Mouse (Mus musculus) limb, embryonic 15.5 days (tissue): ENCODE measurements around the gene Suclg1. TPM values are rescaled to one million over a fixed set of nuclear protein-coding genes. Genes with fewer than 3 reads are reported as not detected.

Experiments
- ATAC-seq: fragments of 200-750 bp; cut with Nextera tagmentation; 2 replicates; pipeline ENCODE4 v1.8.0; 2017; ENCODE audit warnings: low read depth, moderate TSS enrichment; ENCODE audit not compliant: insufficient number of reproducible peaks, low FRiP score, low TSS enrichment
- H3K27ac ChIP-seq: fragments of 300-500 bp; sonication (generic); 2 replicates; pipeline ENCODE4 v1.5.1; 2015; ENCODE audit warnings: moderate library complexity, mild to moderate bottlenecking, inconsistent platforms
- H3K27me3 ChIP-seq: fragments of 300-500 bp; sonication (generic); 2 replicates; pipeline ENCODE4 v1.6.1; 2015; ENCODE audit warnings: inconsistent platforms
- H3K36me3 ChIP-seq: fragments of 300-500 bp; sonication (generic); 2 replicates; pipeline ENCODE4 v1.6.1; 2015; ENCODE audit warnings: inconsistent platforms
- H3K4me1 ChIP-seq: fragments of 300-500 bp; sonication (generic); 2 replicates; pipeline ENCODE4 v1.6.1; 2015; ENCODE audit warnings: inconsistent platforms
- H3K4me2 ChIP-seq: fragments of 300-500 bp; sonication (generic); 2 replicates; pipeline ENCODE4 v1.6.1; 2015; ENCODE audit warnings: mild to moderate bottlenecking, inconsistent platforms
- H3K4me3 ChIP-seq: fragments of 300-500 bp; sonication (generic); 2 replicates; pipeline ENCODE4 v1.5.1; 2015; ENCODE audit warnings: mild to moderate bottlenecking, inconsistent platforms
- H3K9ac ChIP-seq: fragments of 300-500 bp; sonication (generic); 2 replicates; pipeline ENCODE4 v1.6.1; 2015; ENCODE audit warnings: inconsistent platforms
- H3K9me3 ChIP-seq: fragments of 300-500 bp; sonication (generic); 2 replicates; pipeline ENCODE4 v1.6.1; 2016; ENCODE audit warnings: inconsistent platforms
- WGBS: fragments of 180-500 bp; shearing (Covaris S2); methylation state at CpG from one replicate; pipeline ENCODE4 v1.1.7; 2015; 5-methylcytosine and 5-hydroxymethylcytosine counted together
- polyA plus RNA-seq: library from polyadenylated mRNA; unstranded; fragments of >200 nt; fragmentation: Nextera tagmentation; extraction: Ambion mirVana; gene quantifications from 2 replicates; pipeline ENCODE4 v1.2.1, GENCODE M21; 2015

The Suclg1 gene
- 145 and 155 TPM in 2 replicates for polyA plus RNA-seq

GRCm38 (mm10) chr6:73248237-73249048, at the start of gene Suclg1:
Gene Suclg1 (plus strand): TSS chr6:73248382.
- peak; percentile 88 for ATAC-seq
- peak within 1 kb of the TSS; percentile 76 for H3K4me2 ChIP-seq
- H3K4me3 ChIP-seq: peak within 1 kb of the TSS; percentile 96
- no peaks in the 10 kb centered on the region for H3K9me3 ChIP-seq
- WGBS: under 1% methylated on average over 56 of the region's 58 CpGs
- peak within 1 kb of the TSS; percentile 95 for H3K9ac ChIP-seq
- H3K27ac ChIP-seq: peak within 1 kb of the TSS; percentile 77
- no peaks in the 10 kb centered on the region for H3K27me3 ChIP-seq
- H3K4me1 ChIP-seq: peaks cover 7% of the 10 kb centered on the region
- 0 out of 2 replicates have a peak, but pooled peaks cover 3% of the 10 kb centered on the region for H3K36me3 ChIP-seq

GRCm38 (mm10) chr6:73203724-73204123, 44.5 kb upstream of the Suclg1 start:
- no peak overlapping the region for H3K4me2 ChIP-seq
- no peak for ATAC-seq
- H3K27me3 ChIP-seq: no peaks in the 10 kb centered on the region
- H3K4me1 ChIP-seq: 0 out of 2 replicates have a peak, but pooled peaks cover 4% of the 10 kb centered on the region
- H3K9me3 ChIP-seq: no peaks in the 10 kb centered on the region
- H3K36me3 ChIP-seq: no peaks in the 10 kb centered on the region
- WGBS: 75% methylated on average over 2 of the region's 2 CpGs
- H3K27ac ChIP-seq: no peak overlapping the region
- H3K9ac ChIP-seq: no peak overlapping the region
- no peak overlapping the region for H3K4me3 ChIP-seq

GRCm38 (mm10) chr6:73204937-73205336, 43.2 kb upstream of the Suclg1 start:
- no peak for ATAC-seq
- no peaks in the 10 kb centered on the region for H3K27me3 ChIP-seq
- 0 out of 2 replicates have a peak, but pooled peaks cover 4% of the 10 kb centered on the region for H3K4me1 ChIP-seq
- 81% methylated on average over 4 of the region's 4 CpGs for WGBS
- no peak overlapping the region for H3K27ac ChIP-seq
- no peak overlapping the region for H3K9ac ChIP-seq
- no peaks in the 10 kb centered on the region for H3K9me3 ChIP-seq
- H3K36me3 ChIP-seq: no peaks in the 10 kb centered on the region
- H3K4me3 ChIP-seq: no peak overlapping the region
- no peak overlapping the region for H3K4me2 ChIP-seq

GRCm38 (mm10) chr6:73209598-73209997, 38.6 kb upstream of the Suclg1 start:
- H3K9me3 ChIP-seq: no peaks in the 10 kb centered on the region
- H3K36me3 ChIP-seq: no peaks in the 10 kb centered on the region
- H3K4me2 ChIP-seq: no peak overlapping the region
- no peak overlapping the region for H3K27ac ChIP-seq
- H3K4me1 ChIP-seq: no peaks in the 10 kb centered on the region
- no peak overlapping the region for H3K4me3 ChIP-seq
- no peak overlapping the region for H3K9ac ChIP-seq
- WGBS: 78% methylated on average over 6 of the region's 6 CpGs
- no peaks in the 10 kb centered on the region for H3K27me3 ChIP-seq
- no peak for ATAC-seq

GRCm38 (mm10) chr6:73210445-73210972, 37.7 kb upstream of the Suclg1 start:
- H3K36me3 ChIP-seq: no peaks in the 10 kb centered on the region
- no peak for ATAC-seq
- WGBS: 73% methylated on average over 4 of the region's 4 CpGs

GRCm38 (mm10) chr6:73211036-73211435, 37.1 kb upstream of the Suclg1 start:
- Histone ChIP-seq H3K27me3 (no peaks in the 10 kb centered on the region), H3K4me1 (no peaks in the 10 kb centered on the region), H3K4me2 (no peak overlapping the region), H3K9me3 (no peaks in the 10 kb centered on the region), H3K27ac (no peak overlapping the region), H3K36me3 (no peaks in the 10 kb centered on the region), H3K9ac (no peak overlapping the region), H3K4me3 (no peak overlapping the region)
- WGBS: 75% methylated on average over 3 of the region's 3 CpGs
- no peak for ATAC-seq

More at GRCm38 (mm10) chr6:73210445-73210972, 37.7 kb upstream of the Suclg1 start:
- H3K9me3 ChIP-seq: no peaks in the 10 kb centered on the region
- H3K4me3 ChIP-seq: no peak overlapping the region
- H3K27me3 ChIP-seq: no peaks in the 10 kb centered on the region
- no peak overlapping the region for H3K9ac ChIP-seq
- H3K4me2 ChIP-seq: no peak overlapping the region
- H3K4me1 ChIP-seq: no peaks in the 10 kb centered on the region
- no peak overlapping the region for H3K27ac ChIP-seq

GRCm38 (mm10) chr6:73211602-73212001, 36.6 kb upstream of the Suclg1 start:
- Histone ChIP-seq H3K27me3 (no peaks in the 10 kb centered on the region), H3K27ac (no peak overlapping the region), H3K9me3 (no peaks in the 10 kb centered on the region), H3K9ac (no peak overlapping the region), H3K36me3 (no peaks in the 10 kb centered on the region), H3K4me3 (no peak overlapping the region), H3K4me1 (no peaks in the 10 kb centered on the region), H3K4me2 (no peak overlapping the region)
- no peak for ATAC-seq

- ATAC-seq: peak; percentile 94
- no peaks in the 10 kb centered on the region for H3K27me3 ChIP-seq
- H3K9me3 ChIP-seq: no peaks in the 10 kb centered on the region
- WGBS: 30% methylated on average over 25 of the region's 25 CpGs
- peaks cover 17% of the 10 kb centered on the region for H3K4me1 ChIP-seq
- no peak within 1 kb of the TSS for H3K27ac ChIP-seq
- 0 out of 2 replicates have a peak within 1 kb of the TSS, but pooled peaks have one; percentile 14 for H3K9ac ChIP-seq
- no peaks in the 10 kb centered on the region for H3K36me3 ChIP-seq
- peak within 1 kb of the TSS; percentile 38 for H3K4me3 ChIP-seq
- H3K4me2 ChIP-seq: peak within 1 kb of the TSS; percentile 61
Observed at GRCm38 (mm10) chr6:73221189-73221957, 26.8 kb upstream of the Suclg1 start, which contains the start of gene Dnah6. Gene Dnah6 (minus strand): TSS chr6:73221651.

GRCm38 (mm10) chr6:73221958-73222735, 26.0 kb upstream of the Suclg1 start:
- 32% methylated on average over 23 of the region's 23 CpGs for WGBS
- Histone ChIP-seq H3K4me3 (peak overlapping the region; percentile 38), H3K4me1 (peaks cover 17% of the 10 kb centered on the region), H3K4me2 (peak overlapping the region; percentile 61), H3K9me3 (no peaks in the 10 kb centered on the region), H3K27me3 (no peaks in the 10 kb centered on the region), H3K27ac (no peak overlapping the region), H3K9ac (0 out of 2 replicates have a peak overlapping the region, but pooled peaks have one; percentile 14), H3K36me3 (no peaks in the 10 kb centered on the region)
- ATAC-seq: 0 out of 2 replicates have a peak, but pooled peaks have one; percentile 10

GRCm38 (mm10) chr6:73222841-73223526, 25.2 kb upstream of the Suclg1 start:
- Histone ChIP-seq H3K27ac (peak overlapping the region; percentile 59; the same call in 1 of the 2 replicates), H3K9ac (no peak overlapping the region), H3K36me3 (no peaks in the 10 kb centered on the region), H3K27me3 (no peaks in the 10 kb centered on the region), H3K4me2 (peak overlapping the region; percentile 36), H3K4me1 (peaks cover 17% of the 10 kb centered on the region), H3K4me3 (no peak overlapping the region), H3K9me3 (no peaks in the 10 kb centered on the region)
- 4% methylated on average over 10 of the region's 10 CpGs for WGBS
- peak; percentile 68; the same call in 1 of the 2 replicates for ATAC-seq
